Mouse (Mus musculus): ENCODE results near the gene Cd160. TPM values are rescaled to one million over a fixed set of nuclear protein-coding genes. Genes with fewer than 3 reads are reported as not detected.

Cd160 gene
- total and polyA plus RNA-seq, 3 experiments, result 0.04 to 0.32 TPM; not detected in 1

DNA sequence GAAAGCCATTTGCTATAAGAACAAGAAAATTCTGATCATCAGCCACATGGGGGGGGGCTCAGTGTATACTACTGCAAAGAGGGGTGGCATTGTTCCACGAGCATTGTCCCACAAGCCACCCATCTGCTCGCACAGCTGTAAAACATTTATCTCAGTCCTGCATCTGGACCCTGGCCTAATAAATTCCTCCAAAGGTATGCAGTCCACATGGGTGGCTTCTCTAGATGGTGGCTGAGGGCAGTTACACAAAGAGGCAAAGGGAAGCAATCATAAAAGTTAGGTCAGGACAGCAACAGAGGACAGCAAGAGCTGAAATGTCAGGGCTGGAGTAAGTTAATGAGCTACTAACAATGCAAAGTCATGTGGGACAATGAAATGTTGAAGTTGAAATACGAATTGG is 5.5 kb downstream of the Cd160 start:
- TF ChIP-seq SIN3A (IDR thresholded peaks at IDR 0.05; ENCODE audit: low read length) (no peak), GABPA (IDR thresholded peaks at IDR 0.05; ENCODE audit: low read depth, low read length) (no peak), CHD1 (IDR thresholded peaks at IDR 0.05; ENCODE audit: low read depth, low read length) (no peak), SMC3 (IDR thresholded peaks at IDR 0.05; ENCODE audit: low read depth, low read length) (no peak), ETS1 (IDR thresholded peaks at IDR 0.05; ENCODE audit: low read depth, low read length) (0 out of 2 replicates have a peak, but pooled peaks have one; percentile 17), TCF12 (IDR thresholded peaks at IDR 0.05; ENCODE audit: low read depth, low read length) (0 out of 2 replicates have a peak, but pooled peaks have one; percentile 12), ZNF384 (IDR thresholded peaks at IDR 0.05; ENCODE audit: low read depth, low read length) (no peak), TAL1 (IDR thresholded peaks at IDR 0.05; ENCODE audit: low read length) (peak; percentile 32; the same call in 1 of the 2 replicates), NRF1 (IDR thresholded peaks at IDR 0.05; ENCODE audit: insufficient read depth, low read depth, low read length, poor library complexity, severe bottlenecking) (no peak), MYC (IDR thresholded peaks at IDR 0.05; ENCODE audit: low read depth, low read length) (no peak), RCOR1 (IDR thresholded peaks at IDR 0.05; ENCODE audit: low read depth, low read length) (no peak), MAX (IDR thresholded peaks at IDR 0.05; ENCODE audit: low read length) (no peak), JUND (IDR thresholded peaks at IDR 0.05; ENCODE audit: low read depth, low read length) (no peak), MEF2A (IDR thresholded peaks at IDR 0.05; ENCODE audit: extremely low read depth, insufficient replicate concordance, low read depth, low read length, poor library complexity, severe bottlenecking) (no peak), ZC3H11A (IDR thresholded peaks at IDR 0.05; ENCODE audit: low read depth, low read length) (no peak)
- Histone ChIP-seq H3K9ac (ENCODE audit: control insufficient read depth, low read depth, low read length, poor library complexity, severe bottlenecking) (no peak overlapping the region), H3K27me3 (ENCODE audit: control insufficient read depth in 1 of 2, insufficient read depth in 2 of 2, low read length in 2 of 2) (no peaks in the 10 kb centered on the region), H3K79me2 (ENCODE audit: control insufficient read depth, insufficient read depth, low read length, poor library complexity) (no peaks in the 10 kb centered on the region), H3K9me3 (replicated peaks; ENCODE audit: insufficient read depth, low read length) (no peaks in the 10 kb centered on the region), H3K4me1 (ENCODE audit: control insufficient read depth in 1 of 2, insufficient read depth in 2 of 2, low read length in 2 of 2) (peaks cover 0 to 4% of the 10 kb centered on the region in 2 experiments; a peak in 2 of 4 replicates), H3K4me3 (ENCODE audit: control insufficient read depth in 1 of 2, insufficient read depth in 1 of 2, low read depth in 2 of 2, low read length in 2 of 2) (no peak overlapping the region), H3K36me3 (ENCODE audit: control insufficient read depth in 1 of 2, insufficient read depth in 2 of 2, low read length in 2 of 2) (no peaks in the 10 kb centered on the region), H3K27ac (ENCODE audit: control insufficient read depth, low read depth, low read length) (no peak overlapping the region)
- no peak for DNase-seq (ENCODE audit: low read depth, low spot score)

DNA sequence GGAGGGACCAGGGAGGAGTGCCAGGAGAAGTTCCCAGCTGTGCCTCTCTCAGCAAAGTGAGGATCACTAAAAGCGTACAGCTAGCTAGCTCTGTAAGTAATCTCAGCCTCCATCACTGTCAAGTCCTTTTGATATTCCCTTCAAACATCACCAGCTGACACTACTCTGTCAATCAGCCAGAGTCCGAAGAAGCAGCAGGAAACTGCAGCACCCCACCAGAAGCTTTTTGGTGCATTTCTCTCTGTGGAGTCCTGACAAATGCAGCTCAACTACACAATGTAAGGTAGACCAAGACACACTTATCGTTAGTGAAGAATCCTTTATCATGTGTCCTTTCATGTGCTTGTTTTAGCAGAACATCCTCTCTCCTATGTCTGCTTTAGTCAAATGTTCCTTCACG is 7.6 kb downstream of the Cd160 start:
- no peak overlapping the region for H3K9ac ChIP-seq (ENCODE audit: control insufficient read depth, low read depth, low read length, poor library complexity, severe bottlenecking)
- no peaks in the 10 kb centered on the region for H3K9me3 ChIP-seq (replicated peaks; ENCODE audit: insufficient read depth, low read length)
- no peak for TF ChIP-seq POLR2A (IDR thresholded peaks at IDR 0.05; ENCODE audit: control insufficient read depth in 1 of 2, insufficient read depth in 1 of 2, low read depth in 1 of 2, low read length in 2 of 2, poor library complexity in 1 of 2)
- TF ChIP-seq POLR2AphosphoS2 (IDR thresholded peaks at IDR 0.05; ENCODE audit: low read length), result no peak
- no peak for TF ChIP-seq SMC3 (IDR thresholded peaks at IDR 0.05; ENCODE audit: low read depth, low read length)
- no peak for TF ChIP-seq MAFK (IDR thresholded peaks at IDR 0.05; ENCODE audit: borderline replicate concordance, low read depth, low read length)
- H3K79me2 ChIP-seq (ENCODE audit: control insufficient read depth, insufficient read depth, low read length, poor library complexity), result no peaks in the 10 kb centered on the region
- no peaks in the 10 kb centered on the region for H3K36me3 ChIP-seq (ENCODE audit: control insufficient read depth in 1 of 2, insufficient read depth in 2 of 2, low read length in 2 of 2)
- H3K27me3 ChIP-seq (ENCODE audit: control insufficient read depth in 1 of 2, insufficient read depth in 2 of 2, low read length in 2 of 2), result peaks cover 0 to 3% of the 10 kb centered on the region in 2 experiments; a peak in 2 of 4 replicates
- no peak overlapping the region for H3K4me3 ChIP-seq (ENCODE audit: control insufficient read depth in 1 of 2, insufficient read depth in 1 of 2, low read depth in 2 of 2, low read length in 2 of 2)
- H3K27ac ChIP-seq (ENCODE audit: control insufficient read depth, low read depth, low read length), result no peak overlapping the region
- H3K4me1 ChIP-seq (ENCODE audit: control insufficient read depth in 1 of 2, insufficient read depth in 2 of 2, low read length in 2 of 2), result peaks cover 0 to 4% of the 10 kb centered on the region in 2 experiments; a peak in 2 of 4 replicates
- DNase-seq (ENCODE audit: low read depth, low spot score), result no peak
